Mouse (Mus musculus): ENCODE measurements at regions not wholly inside any gene's neighbourhood (a gene's known extent, or its start where the extent isn't known, plus 50 kb on each side); places are given as distances from the start of the nearest gene placed in this dataset.

- DNase-seq (ENCODE audit: low read depth), result no peak
Observed at GRCm38 (mm10) chr16:84581166-84581565, 66.2 kb downstream of the A730009L09Rik start.

- peak; percentile 7 for DNase-seq (ENCODE audit: low read depth)
Observed at GRCm38 (mm10) chr16:84583323-84583722, 68.4 kb downstream of the A730009L09Rik start.

GRCm38 (mm10) chr16:84583773-84584229 lies 68.9 kb downstream of the A730009L09Rik start:
- no peak for DNase-seq (ENCODE audit: low read depth)

- DNase-seq (ENCODE audit: low read depth), result no peak
Observed at GRCm38 (mm10) chr16:84584724-84585399, 69.9 kb downstream of the A730009L09Rik start.

- DNase-seq (ENCODE audit: low read depth), result no peak
Observed at GRCm38 (mm10) chr16:84592978-84593377, 78.1 kb downstream of the A730009L09Rik start.

- DNase-seq (ENCODE audit: low read depth), result no peak
Observed at GRCm38 (mm10) chr16:84602969-84603368, 88.0 kb downstream of the A730009L09Rik start.

- DNase-seq (ENCODE audit: low read depth), result no peak
Observed at GRCm38 (mm10) chr16:84603465-84604205, 88.7 kb downstream of the A730009L09Rik start.

GRCm38 (mm10) chr16:84604272-84604975 lies 89.5 kb downstream of the A730009L09Rik start:
- DNase-seq (ENCODE audit: low read depth), result no peak

- DNase-seq (ENCODE audit: low read depth), result no peak
Observed at GRCm38 (mm10) chr16:84606010-84606803, 91.3 kb downstream of the A730009L09Rik start.

GRCm38 (mm10) chr16:84606804-84607095 lies 91.8 kb downstream of the A730009L09Rik start:
- DNase-seq (ENCODE audit: low read depth), result no peak

- no peak for DNase-seq (ENCODE audit: low read depth)
Observed at GRCm38 (mm10) chr16:84607503-84607902, 92.6 kb downstream of the A730009L09Rik start.

- DNase-seq (ENCODE audit: low read depth), result no peak
Observed at GRCm38 (mm10) chr16:84615683-84616082, 100.8 kb downstream of the A730009L09Rik start.

- DNase-seq (ENCODE audit: low read depth), result no peak
Observed at GRCm38 (mm10) chr16:84616132-84616531, 101.2 kb downstream of the A730009L09Rik start.

GRCm38 (mm10) chr16:84618379-84618778 lies 103.5 kb downstream of the A730009L09Rik start:
- no peak for DNase-seq (ENCODE audit: low read depth)

GRCm38 (mm10) chr16:84619876-84620275 lies 105.0 kb downstream of the A730009L09Rik start:
- DNase-seq (ENCODE audit: low read depth), result no peak

GRCm38 (mm10) chr16:84620861-84621260 lies 105.9 kb downstream of the A730009L09Rik start:
- DNase-seq (ENCODE audit: low read depth), result no peak

- DNase-seq (ENCODE audit: low read depth), result peak; percentile 17
Observed at GRCm38 (mm10) chr16:84621300-84622031, 106.5 kb downstream of the A730009L09Rik start.

- DNase-seq (ENCODE audit: low read depth), result no peak
Observed at GRCm38 (mm10) chr16:84623346-84624085, 108.6 kb downstream of the A730009L09Rik start.

GRCm38 (mm10) chr16:84624443-84625109 lies 109.7 kb downstream of the A730009L09Rik start:
- DNase-seq (ENCODE audit: low read depth), result no peak

- no peak for DNase-seq (ENCODE audit: low read depth)
Observed at GRCm38 (mm10) chr16:84625110-84625722, 110.3 kb downstream of the A730009L09Rik start.
